Mouse (Mus musculus): ENCODE results near the gene 2410004B18Rik. TPM values are rescaled to one million over a fixed set of nuclear protein-coding genes. Genes with fewer than 3 reads are reported as not detected.

The 2410004B18Rik gene
- polyA plus RNA-seq, 1 experiment = 20.0 TPM

DNA sequence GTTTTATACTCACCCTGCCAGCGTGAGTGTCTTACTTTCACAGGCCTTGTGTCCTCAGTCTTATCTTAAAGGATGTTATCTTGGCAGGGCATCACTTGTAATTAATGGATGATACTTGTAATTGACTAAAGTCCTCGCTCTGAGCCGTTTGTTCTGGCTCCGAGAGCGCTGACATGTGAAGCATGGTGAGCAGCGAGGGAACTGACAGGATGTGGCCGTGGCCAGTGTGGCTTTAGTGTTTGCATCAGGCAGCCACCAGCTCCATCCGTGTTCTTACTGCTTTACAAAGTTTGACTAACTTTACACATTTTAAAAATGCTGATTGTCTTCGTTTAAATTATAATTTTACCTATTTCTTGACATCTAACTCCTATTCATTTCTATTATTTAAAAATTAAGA is 4.0 kb upstream of the 2410004B18Rik start:
- Histone ChIP-seq H3K27me3 (ENCODE audit: control insufficient read depth, insufficient read depth, low read length) (no peaks in the 10 kb centered on the region), H3K27ac (ENCODE audit: insufficient read depth, low read depth, low read length) (no peak overlapping the region), H3K36me3 (ENCODE audit: control insufficient read depth, insufficient read depth, low read length) (peaks cover 39% of the 10 kb centered on the region), H3K4me3 (ENCODE audit: low read depth, low read length) (no peak overlapping the region), H3K4me1 (ENCODE audit: control insufficient read depth, insufficient read depth, insufficient read length, low read length) (peaks cover 1% of the 10 kb centered on the region; the same call in 1 of the 2 replicates)
- TF ChIP-seq CTCF (IDR thresholded peaks at IDR 0.05; ENCODE audit: extremely low read depth, insufficient read length, insufficient replicate concordance, low read depth, low read length) (no peak), POLR2A (IDR thresholded peaks at IDR 0.05; ENCODE audit: low read depth, low read length) (no peak)
- WGBS = 50% methylated on average over 9 of the region's 9 CpGs

DNA sequence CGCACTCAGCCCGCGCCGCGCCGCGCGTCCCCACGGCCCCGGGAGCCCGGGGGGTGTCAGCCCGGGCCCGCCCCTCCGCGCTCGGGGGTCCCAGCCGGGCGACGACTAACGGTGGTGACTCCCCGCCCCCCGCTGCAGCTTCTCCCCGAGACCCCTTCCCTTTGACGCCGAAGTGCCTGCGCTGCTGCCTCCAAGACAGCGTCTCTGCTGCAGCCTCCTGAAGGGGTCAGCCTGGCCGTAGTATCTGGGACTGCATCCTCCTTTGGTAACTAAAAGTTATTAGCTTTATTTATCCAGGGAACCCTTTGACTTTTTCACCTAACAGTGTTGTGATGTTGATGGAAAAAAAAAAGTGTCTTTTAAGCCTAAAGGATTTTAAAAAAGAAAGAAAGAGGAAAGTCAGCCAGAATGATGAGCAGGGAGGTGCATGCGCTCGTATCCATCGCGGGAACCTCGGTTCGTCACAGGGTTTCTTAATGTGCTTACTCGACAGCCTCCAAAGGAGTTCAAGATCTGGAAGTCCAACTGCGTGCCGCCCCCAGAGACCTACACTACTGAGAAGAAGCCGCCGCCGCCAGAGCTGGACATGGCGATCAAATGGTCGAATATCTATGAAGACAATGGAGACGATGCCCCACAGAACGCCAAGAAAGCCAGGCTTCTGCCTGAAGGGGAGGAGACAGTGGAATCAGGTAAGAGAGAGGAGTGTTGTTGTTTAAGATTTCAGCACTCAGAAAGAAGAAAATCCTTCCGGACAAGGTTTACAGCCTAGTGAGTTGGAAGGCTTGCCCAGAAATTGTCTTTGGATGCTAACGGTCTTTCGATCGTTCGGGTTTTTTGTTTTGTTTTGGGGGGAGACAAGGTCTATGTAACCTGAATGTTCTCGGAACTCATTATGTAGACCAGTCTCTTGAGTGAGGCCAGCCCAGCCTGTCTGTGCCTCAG is 863 bp downstream of the 2410004B18Rik start:
- Histone ChIP-seq H3K27me3 (ENCODE audit: control insufficient read depth, insufficient read depth, low read length) (no peaks in the 10 kb centered on the region), H3K27ac (ENCODE audit: insufficient read depth, low read depth, low read length) (no peak overlapping the region), H3K4me3 (ENCODE audit: low read depth, low read length) (peak overlapping the region; percentile 71), H3K36me3 (ENCODE audit: control insufficient read depth, insufficient read depth, low read length) (peaks cover 31% of the 10 kb centered on the region), H3K4me1 (ENCODE audit: control insufficient read depth, insufficient read depth, insufficient read length, low read length) (peaks cover 8% of the 10 kb centered on the region; the same call in 1 of the 2 replicates)
- no peak for TF ChIP-seq POLR2A (IDR thresholded peaks at IDR 0.05; ENCODE audit: low read depth, low read length)
- WGBS = 12% methylated on average over 50 of the region's 50 CpGs

DNA sequence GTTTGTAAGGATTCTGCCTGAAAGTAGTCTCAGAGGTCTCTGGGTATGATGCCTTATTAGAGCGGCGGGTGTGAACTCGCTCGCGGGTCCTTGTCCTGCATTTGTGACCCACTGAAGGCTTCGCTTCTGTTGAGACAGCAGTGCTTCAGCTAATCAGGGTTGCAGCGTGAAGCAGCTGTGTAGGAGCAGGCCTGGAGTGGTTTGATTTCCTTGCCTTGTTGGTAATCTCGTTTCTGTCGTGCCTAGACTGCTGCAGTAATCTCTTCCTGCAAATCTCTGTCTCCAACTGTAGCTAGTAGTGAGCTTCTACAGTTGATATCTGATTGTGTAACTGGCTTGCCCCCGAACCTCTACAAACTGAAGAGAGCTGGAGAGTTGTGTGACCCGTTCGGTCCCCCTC is 1.6 kb downstream of the 2410004B18Rik start:
- peaks cover 8% of the 10 kb centered on the region; the same call in 1 of the 2 replicates for H3K4me1 ChIP-seq (ENCODE audit: control insufficient read depth, insufficient read depth, insufficient read length, low read length)
- TF ChIP-seq CTCF (IDR thresholded peaks at IDR 0.05; ENCODE audit: extremely low read depth, insufficient read length, insufficient replicate concordance, low read depth, low read length) (no peak), POLR2A (IDR thresholded peaks at IDR 0.05; ENCODE audit: low read depth, low read length) (no peak)
- WGBS = 66% methylated on average over 12 of the region's 12 CpGs
- H3K27ac ChIP-seq (ENCODE audit: insufficient read depth, low read depth, low read length) = no peak overlapping the region
- H3K36me3 ChIP-seq (ENCODE audit: control insufficient read depth, insufficient read depth, low read length) = peaks cover 33% of the 10 kb centered on the region
- H3K4me3 ChIP-seq (ENCODE audit: low read depth, low read length) = peak overlapping the region; percentile 71
- no peaks in the 10 kb centered on the region for H3K27me3 ChIP-seq (ENCODE audit: control insufficient read depth, insufficient read depth, low read length)

DNA sequence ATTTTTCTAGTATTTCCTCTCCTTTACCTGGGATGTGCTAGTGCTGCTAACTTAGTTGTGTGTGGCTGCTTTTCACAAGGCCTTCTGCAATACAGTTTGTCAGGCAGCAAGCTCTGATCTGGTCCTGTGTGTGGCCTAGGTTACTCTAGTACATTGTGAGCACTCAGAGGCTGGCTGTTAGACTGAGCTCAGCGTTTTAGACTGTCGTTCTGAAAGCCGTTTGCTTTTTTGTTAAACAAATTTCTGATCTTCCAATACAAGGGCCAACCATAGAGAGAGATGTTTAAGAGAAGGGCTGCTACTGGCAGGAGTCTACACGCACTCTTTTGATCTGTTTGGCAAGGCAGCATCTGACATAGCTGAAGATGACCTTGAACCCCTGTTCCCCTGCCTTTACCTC is 2.2 kb downstream of the 2410004B18Rik start:
- no peak for TF ChIP-seq CTCF (IDR thresholded peaks at IDR 0.05; ENCODE audit: extremely low read depth, insufficient read length, insufficient replicate concordance, low read depth, low read length)
- peaks cover 34% of the 10 kb centered on the region for H3K36me3 ChIP-seq (ENCODE audit: control insufficient read depth, insufficient read depth, low read length)
- no peaks in the 10 kb centered on the region for H3K27me3 ChIP-seq (ENCODE audit: control insufficient read depth, insufficient read depth, low read length)
- H3K4me1 ChIP-seq (ENCODE audit: control insufficient read depth, insufficient read depth, insufficient read length, low read length) = peaks cover 8% of the 10 kb centered on the region; the same call in 1 of the 2 replicates
- no peak overlapping the region for H3K4me3 ChIP-seq (ENCODE audit: low read depth, low read length)
- no peak overlapping the region for H3K27ac ChIP-seq (ENCODE audit: insufficient read depth, low read depth, low read length)
- WGBS = 57% methylated on average over 4 of the region's 4 CpGs

DNA sequence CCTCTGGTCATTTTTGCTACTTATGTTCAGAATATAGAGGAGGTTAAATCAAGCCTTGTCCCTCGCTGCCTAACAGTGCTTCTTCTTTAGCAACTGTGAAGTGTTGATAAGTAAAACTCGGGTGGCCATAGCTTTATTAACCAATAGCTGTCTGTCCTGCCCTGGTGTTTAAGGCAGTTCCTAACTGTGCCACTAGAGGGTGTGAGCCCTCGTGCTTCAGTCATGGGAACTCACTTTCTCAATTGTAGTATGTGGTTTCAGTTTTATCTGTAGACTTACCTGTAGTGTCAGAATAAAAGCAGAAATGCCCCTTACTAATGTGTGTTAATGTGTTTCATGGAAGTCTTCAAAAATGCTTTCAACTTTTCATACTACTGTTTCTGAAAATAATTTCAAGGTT is 4.2 kb downstream of the 2410004B18Rik start:
- H3K36me3 ChIP-seq (ENCODE audit: control insufficient read depth, insufficient read depth, low read length) = peaks cover 35% of the 10 kb centered on the region
- H3K4me1 ChIP-seq (ENCODE audit: control insufficient read depth, insufficient read depth, insufficient read length, low read length) = peaks cover 8% of the 10 kb centered on the region; the same call in 1 of the 2 replicates
- H3K4me3 ChIP-seq (ENCODE audit: low read depth, low read length) = no peak overlapping the region
- H3K27me3 ChIP-seq (ENCODE audit: control insufficient read depth, insufficient read depth, low read length) = no peaks in the 10 kb centered on the region
- under 1% methylated on average over 3 of the region's 3 CpGs for WGBS
- TF ChIP-seq CTCF (IDR thresholded peaks at IDR 0.05; ENCODE audit: extremely low read depth, insufficient read length, insufficient replicate concordance, low read depth, low read length) = peak; percentile 55; the same call in 1 of the 2 replicates
- TF ChIP-seq POLR2A (IDR thresholded peaks at IDR 0.05; ENCODE audit: low read depth, low read length) = no peak
- no peak overlapping the region for H3K27ac ChIP-seq (ENCODE audit: insufficient read depth, low read depth, low read length)

DNA sequence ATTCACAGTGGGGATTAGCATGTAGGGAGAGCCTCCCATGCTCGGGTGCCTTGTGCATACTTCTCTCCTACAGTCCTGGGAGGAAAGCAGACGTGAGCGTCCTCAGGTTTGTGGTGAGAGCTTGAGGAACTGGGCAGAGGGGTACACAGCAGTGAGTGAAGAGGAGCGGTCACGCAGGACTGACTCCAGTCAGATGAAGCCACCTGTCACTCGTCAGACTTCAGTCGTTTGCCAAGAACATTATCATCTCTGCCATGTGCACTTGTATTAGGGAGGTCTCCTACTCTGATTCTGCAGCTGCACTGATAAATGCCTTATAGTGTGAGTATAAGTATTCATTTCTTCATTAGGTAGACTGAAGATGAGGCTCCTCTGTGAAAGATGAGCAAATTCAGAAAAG is 6.5 kb downstream of the 2410004B18Rik start:
- Histone ChIP-seq H3K27ac (ENCODE audit: insufficient read depth, low read depth, low read length) (no peak overlapping the region), H3K4me3 (ENCODE audit: low read depth, low read length) (no peak overlapping the region), H3K36me3 (ENCODE audit: control insufficient read depth, insufficient read depth, low read length) (peaks cover 33% of the 10 kb centered on the region), H3K27me3 (ENCODE audit: control insufficient read depth, insufficient read depth, low read length) (no peaks in the 10 kb centered on the region), H3K4me1 (ENCODE audit: control insufficient read depth, insufficient read depth, insufficient read length, low read length) (peaks cover 3% of the 10 kb centered on the region; the same call in 1 of the 2 replicates)
- WGBS = 77% methylated on average over 7 of the region's 7 CpGs
- TF ChIP-seq CTCF (IDR thresholded peaks at IDR 0.05; ENCODE audit: extremely low read depth, insufficient read length, insufficient replicate concordance, low read depth, low read length) (no peak), POLR2A (IDR thresholded peaks at IDR 0.05; ENCODE audit: low read depth, low read length) (no peak)

DNA sequence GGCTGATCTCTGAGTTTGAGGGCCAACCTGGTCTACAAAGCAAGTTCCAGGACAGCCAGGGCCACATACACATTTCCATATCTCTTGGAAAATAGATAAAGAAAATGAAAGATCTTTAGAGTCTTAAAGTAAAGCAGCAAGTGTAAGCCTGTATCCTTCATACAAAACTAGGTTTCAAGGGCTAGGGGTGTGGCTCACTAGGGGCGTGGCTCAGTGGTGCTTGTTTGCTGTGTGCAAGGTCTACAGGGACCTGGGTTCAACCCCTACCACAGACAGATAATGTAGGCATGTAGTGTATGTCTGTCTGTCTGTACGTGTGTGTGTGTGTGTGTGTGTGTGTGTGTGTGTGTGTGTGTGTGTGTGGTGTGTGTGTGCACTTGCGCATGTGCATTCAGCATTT is 8.1 kb downstream of the 2410004B18Rik start:
- Histone ChIP-seq H3K36me3 (ENCODE audit: control insufficient read depth, insufficient read depth, low read length) (peaks cover 29% of the 10 kb centered on the region), H3K27me3 (ENCODE audit: control insufficient read depth, insufficient read depth, low read length) (no peaks in the 10 kb centered on the region), H3K4me1 (ENCODE audit: control insufficient read depth, insufficient read depth, insufficient read length, low read length) (no peaks in the 10 kb centered on the region; the same call in 1 of the 2 replicates), H3K4me3 (ENCODE audit: low read depth, low read length) (no peak overlapping the region), H3K27ac (ENCODE audit: insufficient read depth, low read depth, low read length) (no peak overlapping the region)
- no peak for TF ChIP-seq POLR2A (IDR thresholded peaks at IDR 0.05; ENCODE audit: low read depth, low read length)
- TF ChIP-seq CTCF (IDR thresholded peaks at IDR 0.05; ENCODE audit: extremely low read depth, insufficient read length, insufficient replicate concordance, low read depth, low read length) = no peak
- 67% methylated on average over 3 of the region's 3 CpGs for WGBS
